Mouse (Mus musculus) intestine, postnatal 0 days (tissue): Measurements from ENCODE around the gene Atf7ip. TPM values are rescaled to one million over a fixed set of nuclear protein-coding genes. Genes with fewer than 3 reads are reported as not detected.

Experiments used
- ATAC-seq: fragments of 200-750 bp; cut with Nextera tagmentation; 2 replicates; pipeline ENCODE4 v1.8.0; 2017; ENCODE audit warnings: mild to moderate bottlenecking, moderate TSS enrichment, moderate library complexity
- H3K27ac ChIP-seq: fragments of 300-500 bp; sonication (generic); 2 replicates; pipeline ENCODE4 v1.5.1; 2014; ENCODE audit warnings: mild to moderate bottlenecking, low read depth, low read length, moderate library complexity
- H3K27me3 ChIP-seq: fragments of 300-500 bp; sonication (generic); replicated peaks from 2 replicates; pipeline ENCODE4 v1.6.1; 2014; ENCODE audit warnings: low read length, mixed read lengths; ENCODE audit not compliant: control insufficient read depth, insufficient read depth
- H3K36me3 ChIP-seq: fragments of 300-500 bp; sonication (generic); 2 replicates; pipeline ENCODE4 v1.6.1; 2014; ENCODE audit warnings: mild to moderate bottlenecking, moderate library complexity; ENCODE audit not compliant: control insufficient read depth, insufficient read depth
- H3K4me1 ChIP-seq: fragments of 300-500 bp; sonication (generic); replicated peaks from 2 replicates; pipeline ENCODE4 v1.6.1; 2014; ENCODE audit warnings: antibody characterized with exemption, low read length, mixed read lengths; ENCODE audit not compliant: control insufficient read depth, insufficient read depth
- H3K4me2 ChIP-seq: fragments of 300-500 bp; sonication (generic); replicated peaks from 2 replicates; pipeline ENCODE4 v1.6.1; 2014; ENCODE audit warnings: low read depth, mild to moderate bottlenecking, moderate library complexity
- H3K4me3 ChIP-seq: fragments of 300-500 bp; sonication (generic); 2 replicates; pipeline ENCODE4 v1.5.1; 2014; ENCODE audit warnings: low read depth, low read length
- H3K9ac ChIP-seq: fragments of 300-500 bp; sonication (generic); 2 replicates; pipeline ENCODE4 v1.6.1; 2014; ENCODE audit warnings: mild to moderate bottlenecking, low read depth, low read length
- H3K9me3 ChIP-seq: fragments of 300-500 bp; sonication (generic); 2 replicates; pipeline ENCODE4 v1.6.1; 2016; ENCODE audit warnings: mixed run types; ENCODE audit not compliant: control insufficient read depth
- CTCF ChIP-seq: sonication (generic); IDR thresholded peaks from 2 replicates; pipeline ENCODE4 v1.5.1; 2016; ENCODE audit warnings: low read depth, mild to moderate bottlenecking, control low read depth, antibody characterized with exemption, moderate library complexity
- WGBS: fragments of 180-500 bp; shearing (Covaris S2); extraction: QIAGEN DNeasy Blood & Tissue Kit; methylation state at CpG from one replicate; pipeline ENCODE4 v1.1.7; 2014; 5-methylcytosine and 5-hydroxymethylcytosine counted together
- polyA plus RNA-seq: library from polyadenylated mRNA; unstranded; fragments of >200 nt; fragmentation: Nextera tagmentation; extraction: Ambion mirVana; gene quantifications from 2 replicates; pipeline ENCODE4 v1.2.1, GENCODE M21; 2015

Gene Atf7ip
- polyA plus RNA-seq, 1 experiment from 2014 or later = 8.6 TPM

DNA sequence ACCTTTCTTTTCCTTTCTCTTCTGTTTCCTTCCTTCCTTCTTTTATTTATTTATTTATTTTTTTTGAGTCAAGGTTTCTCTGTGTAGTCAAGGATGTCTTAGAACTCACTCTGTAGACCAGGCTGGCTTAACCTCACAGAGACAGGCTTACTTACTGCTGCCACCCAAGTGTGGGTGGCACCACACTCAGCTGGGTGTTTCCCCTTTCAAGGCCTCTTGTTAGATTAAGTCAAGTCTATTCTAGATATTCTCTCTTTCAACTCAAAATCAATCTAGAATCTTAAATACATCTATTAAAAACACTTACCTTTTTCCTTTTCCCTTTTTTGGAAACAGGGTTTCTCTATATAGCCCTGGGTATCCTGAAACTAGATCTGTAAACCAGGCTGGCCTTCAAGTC is 11.3 kb downstream of the Atf7ip start:
- no peak for TF ChIP-seq CTCF
- H3K27ac ChIP-seq = no peak overlapping the region

DNA sequence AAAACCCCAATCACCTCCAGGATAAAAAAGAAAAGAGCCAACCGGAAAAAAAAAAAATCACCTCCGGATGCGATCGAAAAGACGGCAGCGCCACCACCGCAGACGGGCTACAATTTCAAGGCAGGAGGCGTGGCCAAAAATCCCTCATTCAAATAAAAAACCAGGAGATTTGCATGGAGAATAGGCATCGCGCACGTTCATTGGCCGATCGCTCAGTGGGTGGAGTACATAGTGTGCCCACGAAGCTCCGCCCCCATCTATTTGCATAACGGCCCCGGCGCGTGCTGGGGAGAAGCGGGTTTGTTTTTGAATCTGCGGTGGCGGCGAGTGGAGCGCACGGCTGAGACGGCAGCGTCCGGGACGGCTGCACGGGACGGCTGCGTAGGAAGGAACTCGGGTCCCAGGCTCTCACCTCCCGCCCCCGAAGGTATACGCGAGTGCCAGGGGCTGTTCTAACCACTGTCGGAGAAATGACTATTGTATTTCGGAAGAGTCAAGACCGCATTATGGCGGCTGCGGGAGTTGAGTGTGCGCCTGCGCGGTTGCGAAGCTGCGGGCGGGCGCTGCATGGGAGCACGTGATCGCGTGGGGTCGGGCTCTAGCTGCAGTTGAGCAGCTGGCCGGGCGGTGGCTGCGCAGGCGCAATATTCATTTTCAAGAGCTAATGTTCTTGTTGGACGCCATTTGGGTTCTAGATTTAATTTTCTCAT is 12.7 kb downstream of the Atf7ip start:
- Histone ChIP-seq H3K4me1 (no peaks in the 10 kb centered on the region; the same call in 1 of the 2 replicates), H3K4me3 (peak overlapping the region; percentile 61), H3K4me2 (peak overlapping the region; percentile 58), H3K9ac (peak overlapping the region; percentile 68), H3K27ac (peak overlapping the region; percentile 92), H3K36me3 (no peaks in the 10 kb centered on the region), H3K27me3 (no peaks in the 10 kb centered on the region), H3K9me3 (no peaks in the 10 kb centered on the region)
- TF ChIP-seq CTCF = peak; percentile 66
- peak; percentile 99 for ATAC-seq
- under 1% methylated on average over 59 of the region's 59 CpGs for WGBS

More for the DNA sequence above, 11.3 kb downstream of the Atf7ip start:
- H3K4me2 ChIP-seq = no peak overlapping the region
- no peaks in the 10 kb centered on the region; the same call in 1 of the 2 replicates for H3K4me1 ChIP-seq
- no peak overlapping the region for H3K4me3 ChIP-seq
- no peaks in the 10 kb centered on the region for H3K36me3 ChIP-seq
- ATAC-seq = no peak
- H3K9me3 ChIP-seq = no peaks in the 10 kb centered on the region
- H3K9ac ChIP-seq = no peak overlapping the region
- no peaks in the 10 kb centered on the region for H3K27me3 ChIP-seq

DNA sequence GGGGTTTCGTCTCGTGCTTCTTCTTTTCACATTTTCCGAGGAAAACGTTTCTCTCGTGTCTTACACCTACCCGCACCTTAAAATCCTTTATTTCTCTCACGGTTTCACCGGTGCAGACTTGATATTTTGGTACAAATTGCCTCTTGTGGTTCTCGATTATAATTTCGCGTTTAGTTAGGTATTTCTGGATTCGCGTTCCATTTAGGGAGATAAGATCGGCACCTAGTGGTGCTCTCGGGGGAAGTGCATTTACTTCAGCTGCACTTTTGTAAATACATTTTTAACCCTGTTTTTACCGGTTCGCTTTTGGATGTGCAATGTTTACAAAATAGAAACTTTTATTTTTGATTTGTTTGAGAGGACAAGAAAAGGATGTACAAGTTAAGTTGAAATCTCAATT is 13.3 kb downstream of the Atf7ip start:
- peak overlapping the region; percentile 92 for H3K27ac ChIP-seq
- H3K36me3 ChIP-seq = no peaks in the 10 kb centered on the region
- H3K9ac ChIP-seq = peak overlapping the region; percentile 68
- peak overlapping the region; percentile 58 for H3K4me2 ChIP-seq
- TF ChIP-seq CTCF = peak; percentile 28
- H3K4me3 ChIP-seq = peak overlapping the region; percentile 61
- H3K27me3 ChIP-seq = no peaks in the 10 kb centered on the region
- H3K9me3 ChIP-seq = no peaks in the 10 kb centered on the region
- H3K4me1 ChIP-seq = no peaks in the 10 kb centered on the region; the same call in 1 of the 2 replicates
- no peak for ATAC-seq
- 2% methylated on average over 17 of the region's 17 CpGs for WGBS

DNA sequence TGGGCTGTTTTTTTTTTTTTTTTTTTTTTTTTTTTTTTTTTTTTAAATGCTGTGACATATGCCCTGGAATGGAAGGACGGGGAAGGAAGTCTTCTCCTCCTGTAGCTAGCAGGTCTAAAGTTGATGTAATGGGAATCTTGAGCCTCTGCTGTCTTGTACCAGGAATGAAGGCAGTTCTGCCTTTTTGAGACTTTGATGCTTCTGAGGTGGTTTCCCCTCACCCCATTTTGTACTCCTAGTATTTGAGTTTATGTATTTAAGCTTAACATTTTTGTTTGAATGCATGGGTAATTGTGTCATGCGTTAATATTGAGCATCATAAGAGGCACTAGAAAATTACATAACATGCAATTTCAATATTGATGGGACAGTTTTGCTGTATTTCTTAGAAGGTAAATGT is 14.4 kb downstream of the Atf7ip start:
- 59% methylated on average over 2 of the region's 2 CpGs for WGBS
- no peaks in the 10 kb centered on the region; the same call in 1 of the 2 replicates for H3K4me1 ChIP-seq
- no peaks in the 10 kb centered on the region for H3K9me3 ChIP-seq
- peak overlapping the region; percentile 17; the same call in 1 of the 2 replicates for H3K4me3 ChIP-seq
- no peak overlapping the region for H3K27ac ChIP-seq
- no peak for ATAC-seq
- H3K4me2 ChIP-seq = peak overlapping the region; percentile 47
- H3K27me3 ChIP-seq = no peaks in the 10 kb centered on the region
- H3K9ac ChIP-seq = no peak overlapping the region
- no peak for TF ChIP-seq CTCF
- H3K36me3 ChIP-seq = no peaks in the 10 kb centered on the region

DNA sequence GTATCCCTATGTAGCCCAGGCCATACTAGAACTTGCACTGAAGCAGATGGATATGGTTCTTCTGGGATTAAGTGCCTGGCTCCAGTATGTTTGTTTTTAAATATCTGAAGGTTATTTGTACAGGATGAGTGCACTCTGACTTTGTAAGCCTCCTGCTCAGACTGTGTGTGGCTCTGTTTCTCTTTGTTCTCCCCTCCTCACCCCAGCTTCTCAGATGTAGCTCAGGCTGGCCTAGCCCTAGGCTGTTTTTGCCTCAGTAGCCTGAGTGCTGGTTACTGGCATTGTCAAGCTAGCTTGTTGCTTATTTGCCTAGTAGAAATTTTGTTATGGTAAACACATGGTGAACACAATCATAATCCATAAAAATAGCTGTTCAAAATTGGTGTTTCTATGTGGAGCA is 15.7 kb downstream of the Atf7ip start:
- H3K36me3 ChIP-seq = no peaks in the 10 kb centered on the region
- no peaks in the 10 kb centered on the region; the same call in 1 of the 2 replicates for H3K4me1 ChIP-seq
- no peak overlapping the region for H3K9ac ChIP-seq
- H3K27me3 ChIP-seq = no peaks in the 10 kb centered on the region
- no peak overlapping the region for H3K27ac ChIP-seq
- H3K4me2 ChIP-seq = no peak overlapping the region
- H3K9me3 ChIP-seq = no peaks in the 10 kb centered on the region
- no peak for ATAC-seq
- H3K4me3 ChIP-seq = no peak overlapping the region
- TF ChIP-seq CTCF = no peak

DNA sequence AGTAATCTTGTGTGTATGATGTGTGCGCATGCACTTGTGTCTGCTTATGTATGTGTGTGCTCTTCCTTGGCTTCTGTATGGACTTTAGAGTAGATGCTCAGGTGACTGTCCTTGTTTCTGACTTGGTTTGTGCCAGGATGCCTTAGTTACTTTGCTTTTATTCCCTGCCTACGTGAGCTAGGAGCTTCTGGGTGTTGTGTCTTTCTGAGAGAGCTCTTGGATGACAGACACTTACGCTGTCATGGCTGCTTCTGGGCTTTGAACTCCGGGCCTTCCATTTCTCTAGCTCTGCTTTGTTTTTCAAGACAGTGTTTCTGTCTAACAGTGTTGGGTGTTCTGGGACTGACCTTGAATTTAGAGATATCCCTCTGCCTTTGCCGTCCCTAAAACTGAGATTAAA is 16.7 kb downstream of the Atf7ip start:
- ATAC-seq = no peak
- WGBS = 88% methylated on average over 5 of the region's 5 CpGs
- H3K4me1 ChIP-seq = no peaks in the 10 kb centered on the region; the same call in 1 of the 2 replicates
- no peak overlapping the region for H3K9ac ChIP-seq
- H3K4me3 ChIP-seq = no peak overlapping the region
- H3K36me3 ChIP-seq = no peaks in the 10 kb centered on the region
- no peaks in the 10 kb centered on the region for H3K27me3 ChIP-seq
- no peak overlapping the region for H3K4me2 ChIP-seq
- no peak for TF ChIP-seq CTCF
- H3K27ac ChIP-seq = no peak overlapping the region
- H3K9me3 ChIP-seq = no peaks in the 10 kb centered on the region
